Mouse (Mus musculus) 3T3-L1 (cell line): ENCODE measurements around the gene Olfr108.

ENCODE experiments used
- DNase-seq: peaks from one replicate; pipeline ENCODE4 v3.0.0-alpha.2; 2015; ENCODE audit warnings: low read depth, low spot score

Olfr108 gene

DNA sequence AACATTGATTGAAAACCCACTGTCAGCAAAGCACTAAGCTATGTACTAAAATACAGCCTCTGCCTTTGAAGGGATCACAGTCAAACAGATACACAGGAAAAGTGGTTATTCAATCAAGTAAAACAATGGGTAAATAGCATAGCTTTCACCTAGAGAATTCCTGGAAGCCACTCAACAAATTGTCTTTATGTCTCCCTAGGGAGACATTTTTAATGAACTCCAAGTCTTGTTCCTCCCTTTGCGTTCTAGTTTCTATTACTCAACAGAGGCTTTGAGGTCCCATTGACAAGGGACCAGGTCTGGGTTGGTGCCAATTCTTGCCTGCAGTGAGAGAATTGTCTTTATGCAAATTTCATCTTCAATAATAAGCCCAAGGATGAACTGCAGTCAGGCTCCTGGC lies at the start of gene Olfr108:
TSS of gene Olfr108 (plus strand) at position 301 of the 400 bp plus-strand sequence.
- DNase-seq, result no peak

DNA sequence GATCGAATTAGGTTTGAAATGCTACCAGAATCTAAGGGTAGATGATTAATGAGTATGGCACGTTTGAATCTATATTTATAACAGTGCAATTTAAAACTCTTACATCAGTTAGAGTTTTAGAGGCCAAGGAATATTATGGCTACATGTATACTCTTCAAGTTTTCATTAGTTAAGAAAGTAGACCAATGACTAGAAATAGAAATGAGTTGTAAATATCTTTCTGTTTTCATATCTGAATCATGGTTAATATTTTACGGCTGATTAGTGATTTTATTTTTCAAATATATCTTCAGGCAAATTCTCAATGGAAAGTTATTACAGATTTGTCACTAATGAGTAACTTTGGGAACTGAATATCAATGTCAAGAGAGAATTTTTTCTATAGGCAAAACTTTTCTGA lies 46.4 kb upstream of the Olfr108 start, which contains the start of gene Olfr107:
TSS of gene Olfr107 (plus strand) at position 301 of the 400 bp plus-strand sequence.
- no peak for DNase-seq

DNA sequence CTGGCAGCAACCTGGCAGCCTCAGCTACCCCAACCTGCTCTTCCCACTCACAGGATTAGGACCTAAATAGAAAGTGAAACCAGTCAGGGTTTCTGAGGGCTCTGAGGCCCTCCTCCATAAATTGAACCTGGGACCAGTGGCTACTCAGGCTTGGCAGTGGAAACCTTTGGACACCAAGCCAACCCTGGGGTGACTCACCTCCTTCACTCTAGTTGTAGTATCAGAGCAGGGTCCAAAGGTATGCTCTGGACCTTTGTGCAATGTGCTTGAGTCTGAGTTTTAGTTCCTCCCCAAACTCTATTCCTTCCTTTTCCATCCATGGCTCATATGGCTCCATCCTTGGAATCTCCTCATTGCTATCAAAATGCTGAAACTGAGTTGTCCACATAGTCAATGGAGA lies 31.9 kb upstream of the Olfr108 start:
- DNase-seq, result no peak

DNA sequence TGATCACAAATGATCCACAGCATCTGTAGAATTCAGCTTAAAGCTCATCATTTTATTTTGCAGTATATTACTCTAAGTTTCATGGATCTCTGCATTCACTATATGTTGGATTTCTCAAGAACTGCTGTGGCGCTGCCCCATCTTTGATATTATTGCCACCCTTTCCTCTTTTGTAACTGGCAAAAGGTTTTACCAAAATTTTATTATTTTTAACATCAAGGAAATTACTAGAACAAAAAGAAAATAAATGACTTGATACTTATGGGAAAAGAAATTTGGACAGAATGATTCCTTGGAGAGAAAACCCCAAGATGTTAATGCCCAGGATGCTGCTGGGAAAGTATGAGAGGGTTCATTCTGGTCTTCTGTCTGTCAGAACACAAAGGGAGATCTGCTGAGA lies 13.3 kb downstream of the Olfr108 start, which contains the start of gene Olfr109:
TSS of gene Olfr109 (plus strand) at position 301 of the 400 bp plus-strand sequence.
- no peak for DNase-seq

DNA sequence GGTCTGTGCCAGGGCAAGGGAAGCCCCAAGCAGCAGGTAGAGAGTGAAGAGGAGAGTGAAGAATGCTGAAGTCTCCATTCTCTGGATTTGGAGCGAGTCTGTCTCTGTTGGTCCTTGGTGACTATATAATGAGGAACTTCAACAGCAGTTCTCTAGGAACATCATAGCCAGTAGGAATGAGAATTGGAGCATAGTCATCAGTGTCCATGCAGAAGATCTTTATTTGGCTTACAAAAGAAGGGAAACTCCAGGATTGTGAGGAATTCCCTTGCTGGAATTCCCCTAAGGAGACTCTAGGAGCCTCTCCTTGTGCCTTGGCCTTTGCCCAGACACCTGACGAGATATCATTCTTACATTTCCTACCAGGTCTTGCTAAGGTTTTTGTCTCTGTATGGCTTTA lies 38.2 kb downstream of the Olfr108 start, which contains the start of gene H2-M2:
TSS of gene H2-M2 (minus strand) at position 101 of the 400 bp plus-strand sequence.
- DNase-seq, result no peak

DNA sequence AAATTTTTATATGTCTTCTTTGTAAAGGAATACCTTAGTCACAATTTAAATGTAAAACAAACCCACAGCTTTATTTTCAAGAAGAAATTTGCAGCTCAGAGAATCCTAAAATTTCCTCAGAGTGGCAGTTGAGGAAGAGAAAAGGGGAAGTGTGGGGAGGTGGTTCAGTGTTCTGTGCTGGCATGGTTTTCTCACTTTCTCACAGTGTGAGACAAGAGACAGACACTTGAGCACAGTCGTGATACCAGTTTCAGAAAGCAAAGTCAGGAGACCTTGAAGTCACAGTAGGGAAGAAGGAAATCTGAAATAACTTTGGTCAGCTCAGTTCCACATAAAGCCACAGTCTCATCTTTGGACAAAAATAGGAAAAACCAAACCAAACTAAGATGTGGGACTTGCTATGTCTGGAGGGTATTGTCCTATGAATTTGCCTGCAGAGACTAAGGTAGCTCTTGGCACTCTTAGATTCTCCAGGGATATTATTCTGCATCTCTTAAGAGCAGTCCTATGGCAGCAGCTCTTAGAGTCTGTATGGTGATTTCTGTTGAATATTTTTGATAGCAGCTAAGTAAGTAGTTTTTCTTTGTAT lies 46.7 kb downstream of the Olfr108 start, which contains the start of gene Olfr110:
TSS of gene Olfr110 (plus strand) at position 539 of the 589 bp plus-strand sequence.
- DNase-seq, result no peak
